Mouse (Mus musculus) neural tube, postnatal 0 days (tissue): Measurements from ENCODE around the gene Zfp711. TPM values are rescaled to one million over a fixed set of nuclear protein-coding genes. Genes with fewer than 3 reads are reported as not detected.

Experiments used
- polyA plus RNA-seq: library from polyadenylated mRNA; unstranded; fragments of >200 nt; fragmentation: Nextera tagmentation; extraction: Ambion mirVana; gene quantifications from 2 replicates; pipeline ENCODE4 v1.2.1, GENCODE M21; 2015

Gene Zfp711
- 20.3 and 22.7 TPM in 2 replicates for polyA plus RNA-seq

DNA sequence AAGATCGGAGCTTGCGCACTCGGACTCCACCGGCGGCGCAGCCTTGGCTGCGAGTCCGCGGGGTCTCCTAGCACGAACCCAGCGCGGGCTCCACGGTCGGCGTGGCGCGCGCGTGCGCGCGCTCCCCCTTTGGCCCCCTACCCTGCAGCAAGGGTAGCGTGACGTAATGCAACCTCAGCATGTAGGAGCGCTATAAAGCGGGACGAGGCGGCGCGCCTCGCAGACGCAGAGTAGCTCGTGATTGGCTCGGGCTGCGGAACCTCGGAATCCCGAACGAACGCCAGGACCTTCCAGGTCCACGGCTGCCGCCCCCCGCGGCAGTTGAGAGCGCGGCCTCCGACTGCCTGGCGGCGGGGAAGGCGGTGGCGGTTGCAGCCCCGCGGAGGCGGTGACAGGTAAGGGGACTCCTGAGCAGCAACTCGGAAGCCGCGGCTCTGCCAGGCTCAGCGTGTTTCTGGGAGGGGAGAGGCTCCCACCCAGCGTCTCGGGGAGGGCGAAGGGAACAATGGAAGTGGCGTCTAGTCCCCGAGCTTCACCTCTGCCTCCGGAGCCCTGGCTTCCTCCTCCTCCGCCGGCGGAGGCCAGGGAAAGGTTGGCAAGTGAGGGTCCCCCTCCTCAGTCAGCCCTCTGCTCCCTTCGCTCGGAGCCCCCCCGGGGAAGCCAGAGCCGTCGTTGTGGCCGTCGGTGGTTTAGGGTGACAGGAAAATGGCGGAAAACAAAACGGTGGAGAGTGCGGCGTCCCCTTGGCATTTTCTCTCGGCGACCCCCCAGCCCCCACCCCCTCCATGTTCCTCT is at the start of gene Zfp711:
Gene Zfp711 (plus strand): TSS at position 16 of the 795 bp plus-strand sequence.

Other genes starting within 250 kb of the Zfp711 start
- not detected in 2 replicates for gene Satl1, start 193.7 kb upstream of the Zfp711 start, polyA plus RNA-seq
- 0.18 TPM in 1 of 2 replicates, not detected in the other for gene 2010106E10Rik, start 105.3 kb upstream of the Zfp711 start, polyA plus RNA-seq
- gene Pof1b, start 98.1 kb downstream of the Zfp711 start, polyA plus RNA-seq: 0.08 and 0.22 TPM in 2 replicates